Mouse (Mus musculus) G1E (cell line): ENCODE measurements around the gene Trip6.

ENCODE experiments used
- CTCF ChIP-seq: IDR thresholded peaks from 2 replicates; pipeline ENCODE4 v1.5.1; 2012; ENCODE audit warnings: low read depth, low read length, inconsistent platforms, mixed read lengths
- GATA1 ChIP-seq: IDR thresholded peaks from 2 replicates; pipeline ENCODE4 v1.6.1; 2012; ENCODE audit warnings: borderline replicate concordance, low read length, inconsistent platforms, mixed read lengths
- GATA2 ChIP-seq: IDR thresholded peaks from 2 replicates; pipeline ENCODE4 v1.6.1; 2012; ENCODE audit warnings: low read depth, low read length, inconsistent platforms, borderline replicate concordance
- POLR2AphosphoS5 ChIP-seq: IDR thresholded peaks from 2 replicates; pipeline ENCODE4 v1.6.1; 2012; ENCODE audit warnings: low read depth, low read length, inconsistent platforms; ENCODE audit not compliant: insufficient replicate concordance

GRCm38 (mm10) chr5:137287032-137287952, 26.9 kb downstream of the Trip6 start, which contains the start of gene Ache:
- no peak for TF ChIP-seq CTCF
- no peak for TF ChIP-seq POLR2AphosphoS5
- TF ChIP-seq GATA2 = no peak
- no peak for TF ChIP-seq GATA1
